Mouse (Mus musculus): ENCODE data around the gene Osbpl7. TPM values are rescaled to one million over a fixed set of nuclear protein-coding genes. Genes with fewer than 3 reads are reported as not detected.

Osbpl7 gene
- total RNA-seq (2021) = 10 to 100 TPM; 12.9 to 13.2 TPM
- long read RNA-seq, experiment 1, transcript Osbpl7-201 (23 exons, 3,771 nt) = major isoform, 9 of 17 reads
- long read RNA-seq, experiment 1, partial matches to known transcripts = 2 of 17 reads
- long read RNA-seq, experiment 1, other reads (novel, unspliced or antisense) = 5 of 17 reads
- long read RNA-seq, experiment 2, partial matches to known transcripts = 1 of 5 reads
- long read RNA-seq, experiment 2, other reads (novel, unspliced or antisense) = 0 of 5 reads

- peak; percentile 73 for DNase-seq (ENCODE audit: low spot score in 2 of 2)
These were observed at the start of gene Osbpl7 for GRCm38 (mm10) chr11:97050216-97050943. Osbpl7 (plus strand) TSS chr11:97050628.

- no peak for DNase-seq (ENCODE audit: low spot score in 2 of 2)
These were observed 47.3 kb upstream of the Osbpl7 start for GRCm38 (mm10) chr11:97003170-97003569.

- no peak for DNase-seq (ENCODE audit: low spot score in 2 of 2)
These were observed 43.2 kb upstream of the Osbpl7 start for GRCm38 (mm10) chr11:97007093-97007794.

GRCm38 (mm10) chr11:97009198-97009790 lies 41.1 kb upstream of the Osbpl7 start:
- no peak for DNase-seq (ENCODE audit: low spot score in 2 of 2)

GRCm38 (mm10) chr11:97013121-97013670 lies 37.2 kb upstream of the Osbpl7 start, which contains the start of gene Sp6:
Sp6 (plus strand) TSS chr11:97013394.
- no peak for DNase-seq (ENCODE audit: low spot score in 2 of 2)

- no peak for DNase-seq (ENCODE audit: low spot score in 2 of 2)
These were observed 32.5 kb upstream of the Osbpl7 start for GRCm38 (mm10) chr11:97017696-97018582.

- DNase-seq (ENCODE audit: low spot score in 2 of 2) = no peak
These were observed 31.7 kb upstream of the Osbpl7 start for GRCm38 (mm10) chr11:97018583-97019344.

- DNase-seq (ENCODE audit: low spot score in 2 of 2) = no peak
These were observed 31.1 kb upstream of the Osbpl7 start for GRCm38 (mm10) chr11:97019345-97019708.

- no peak for DNase-seq (ENCODE audit: low spot score in 2 of 2)
These were observed 29.2 kb upstream of the Osbpl7 start for GRCm38 (mm10) chr11:97021121-97021765.

GRCm38 (mm10) chr11:97021873-97022484 lies 28.4 kb upstream of the Osbpl7 start:
- peak; percentile 55 to 65 for DNase-seq (ENCODE audit: low spot score in 2 of 2)

GRCm38 (mm10) chr11:97024977-97025376 lies 25.5 kb upstream of the Osbpl7 start:
- no peak for DNase-seq (ENCODE audit: low spot score in 2 of 2)

GRCm38 (mm10) chr11:97025721-97026344 lies 24.6 kb upstream of the Osbpl7 start:
- DNase-seq (ENCODE audit: low spot score in 2 of 2) = peak; percentile 87 to 90

- DNase-seq (ENCODE audit: low spot score in 2 of 2) = peak; percentile 78
These were observed 20.6 kb upstream of the Osbpl7 start, which contains the start of gene Scrn2 for GRCm38 (mm10) chr11:97029686-97030417. Scrn2 (plus strand) TSS chr11:97029938.

GRCm38 (mm10) chr11:97030426-97030825 lies 20.0 kb upstream of the Osbpl7 start:
- no peak for DNase-seq (ENCODE audit: low spot score in 2 of 2)

GRCm38 (mm10) chr11:97031977-97032376 lies 18.5 kb upstream of the Osbpl7 start:
- DNase-seq (ENCODE audit: low spot score in 2 of 2) = no peak

GRCm38 (mm10) chr11:97032499-97032898 lies 17.9 kb upstream of the Osbpl7 start:
- no peak for DNase-seq (ENCODE audit: low spot score in 2 of 2)

GRCm38 (mm10) chr11:97033781-97034180 lies 16.6 kb upstream of the Osbpl7 start:
- no peak for DNase-seq (ENCODE audit: low spot score in 2 of 2)
